Mouse (Mus musculus): ENCODE results near the gene Fate1. TPM values are rescaled to one million over a fixed set of nuclear protein-coding genes. Genes with fewer than 3 reads are reported as not detected.

Fate1 gene
- total RNA-seq, 2 experiments from 2014 or later, result not detected

DNA sequence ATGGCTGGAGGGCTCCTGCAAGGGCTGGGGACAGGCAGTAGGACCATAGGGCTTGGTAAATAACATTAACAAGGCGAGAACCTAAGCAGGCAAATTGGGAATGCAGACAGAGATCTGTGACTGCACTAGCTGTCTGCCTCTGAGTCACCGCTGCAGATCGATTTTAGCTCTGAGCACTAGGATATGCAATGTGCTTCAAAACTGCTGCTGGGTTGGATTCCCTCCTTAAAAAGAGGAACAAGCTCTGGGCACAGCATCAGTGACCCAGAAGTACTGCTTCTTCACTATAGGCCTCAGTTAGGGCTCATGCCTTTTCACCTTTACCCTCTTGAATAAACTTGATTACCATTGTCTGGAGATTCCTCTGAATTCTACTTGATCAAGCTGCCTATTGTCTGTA lies 50.8 kb downstream of the Fate1 start:
- no peak for DNase-seq (ENCODE audit: low spot score)
- intact Hi-C loops (cut with DNase I), result no loop called here

Other genes with a start within 250 kb of the Fate1 start
- gene Vma21, start 157.1 kb upstream of the Fate1 start, total RNA-seq (2021), result 10 to 100 TPM; 19.1 to 19.4 TPM
- gene Gm1141, start 52.0 kb upstream of the Fate1 start, total RNA-seq (2021), result not detected
- gene Prrg3, start 10.4 kb upstream of the Fate1 start, total RNA-seq (2021), result 10 to 100 TPM in 1 of 2 experiments, 1 to 10 TPM in 1; 7.6 to 13.0 TPM
- gene Cnga2, start 18.9 kb downstream of the Fate1 start, total RNA-seq (2021), result not detected
- gene Magea4, start 249.0 kb downstream of the Fate1 start, total RNA-seq (2021), result not detected

Data from heart, postnatal 25 days (tissue).